Mouse (Mus musculus): Measurements from ENCODE around the gene Usb1. TPM values are rescaled to one million over a fixed set of nuclear protein-coding genes. Genes with fewer than 3 reads are reported as not detected.
A peak's percentile ranks its signal among the peaks of the same experiment; 100 is the strongest.
"Not testable (repeated sequence)": the region's sequence is repeated elsewhere in the genome, so short reads cannot be mapped to it uniquely, and the experiment has no call there.

The Usb1 gene
- polyA plus RNA-seq, 1 experiment from 2014 or later = 26.1 TPM

DNA sequence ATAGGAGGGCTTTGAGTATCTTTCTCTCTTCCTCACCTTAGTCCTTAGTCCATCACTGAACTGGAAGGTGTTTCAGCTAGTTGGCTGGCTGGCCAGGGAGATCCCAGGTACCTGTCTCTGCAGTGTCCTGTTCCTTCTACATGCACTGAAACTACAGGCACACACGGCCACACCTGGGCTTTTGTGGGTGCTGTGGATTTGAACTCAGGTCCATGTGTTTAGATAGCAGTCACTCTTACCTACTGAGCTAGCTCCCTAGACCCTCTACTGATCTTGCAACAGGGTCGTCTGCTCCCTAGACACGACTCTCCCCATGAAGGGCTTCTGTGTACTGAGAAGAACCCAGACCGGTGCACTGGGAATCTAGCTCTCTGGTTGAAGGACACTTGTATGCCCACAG, 45.0 kb downstream of the Usb1 start:
- 53% methylated on average over 4 of the region's 4 CpGs for WGBS
- Histone ChIP-seq H3K4me3 (ENCODE audit: control insufficient read depth in 1 of 2, insufficient read depth in 1 of 2, low read depth in 1 of 2, low read length in 2 of 2) (no peak overlapping the region), H3K9me3 (ENCODE audit: control insufficient read depth, low read length) (0 out of 2 replicates have a peak, but pooled peaks cover 3% of the 10 kb centered on the region), H3K4me1 (ENCODE audit: control insufficient read depth in 2 of 2, insufficient read depth in 2 of 2, low read length in 2 of 2) (peaks cover 26 to 46% of the 10 kb centered on the region in 2 experiments), H3K27ac (replicated peaks in 1 of 2; ENCODE audit: control insufficient read depth in 1 of 2, insufficient read depth in 1 of 2, low read depth in 2 of 2, low read length in 2 of 2) (peak overlapping the region; percentile 74 to 86), H3K27me3 (ENCODE audit: control insufficient read depth, insufficient read depth, low read length) (no peaks in the 10 kb centered on the region), H3K36me3 (ENCODE audit: control insufficient read depth, insufficient read depth, low read length) (peaks cover 35% of the 10 kb centered on the region), H3K9ac (ENCODE audit: low read length) (peak overlapping the region; percentile 39), H3K4me2 (ENCODE audit: low read length) (peak overlapping the region; percentile 28; the same call in 1 of the 2 replicates)
- ATAC-seq (ENCODE audit: insufficient number of reproducible peaks, insufficient read depth, low FRiP score, low read depth) = no peak

DNA sequence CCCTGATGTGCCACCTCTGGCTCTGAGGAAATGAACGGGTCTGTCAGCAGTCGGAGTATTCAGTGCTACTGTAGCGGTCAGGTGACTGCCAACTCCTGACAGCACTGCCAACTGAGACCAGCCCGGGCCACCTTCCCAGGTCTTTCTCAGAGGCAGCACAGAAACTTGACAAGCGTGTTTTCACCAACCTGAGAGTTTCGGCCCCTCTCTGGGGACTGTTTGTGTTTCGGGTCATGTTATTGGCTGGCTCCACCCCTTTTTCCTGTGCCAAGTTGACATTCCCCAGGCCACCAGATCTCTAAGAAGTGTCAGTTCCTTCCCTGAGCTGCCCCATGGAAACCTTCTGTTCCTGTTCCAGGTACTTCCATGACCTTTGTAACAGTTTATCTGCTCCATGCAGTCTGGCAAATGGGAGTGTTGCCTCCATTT, 45.8 kb downstream of the Usb1 start:
- Histone ChIP-seq H3K36me3 (ENCODE audit: control insufficient read depth, insufficient read depth, low read length) (peaks cover 27% of the 10 kb centered on the region), H3K9me3 (ENCODE audit: control insufficient read depth, low read length) (0 out of 2 replicates have a peak, but pooled peaks cover 3% of the 10 kb centered on the region), H3K4me3 (ENCODE audit: control insufficient read depth in 1 of 2, insufficient read depth in 1 of 2, low read depth in 1 of 2, low read length in 2 of 2) (no peak overlapping the region), H3K27ac (replicated peaks in 1 of 2; ENCODE audit: control insufficient read depth in 1 of 2, insufficient read depth in 1 of 2, low read depth in 2 of 2, low read length in 2 of 2) (peak overlapping the region; percentile 74 to 86), H3K4me1 (ENCODE audit: control insufficient read depth in 2 of 2, insufficient read depth in 2 of 2, low read length in 2 of 2) (peaks cover 24 to 43% of the 10 kb centered on the region in 2 experiments), H3K4me2 (ENCODE audit: low read length) (peak overlapping the region; percentile 28), H3K9ac (ENCODE audit: low read length) (peak overlapping the region; percentile 39), H3K27me3 (ENCODE audit: control insufficient read depth, insufficient read depth, low read length) (no peaks in the 10 kb centered on the region)
- 5% methylated on average over 7 of the region's 7 CpGs for WGBS
- peak; percentile 50 for ATAC-seq (ENCODE audit: insufficient number of reproducible peaks, insufficient read depth, low FRiP score, low read depth)

DNA sequence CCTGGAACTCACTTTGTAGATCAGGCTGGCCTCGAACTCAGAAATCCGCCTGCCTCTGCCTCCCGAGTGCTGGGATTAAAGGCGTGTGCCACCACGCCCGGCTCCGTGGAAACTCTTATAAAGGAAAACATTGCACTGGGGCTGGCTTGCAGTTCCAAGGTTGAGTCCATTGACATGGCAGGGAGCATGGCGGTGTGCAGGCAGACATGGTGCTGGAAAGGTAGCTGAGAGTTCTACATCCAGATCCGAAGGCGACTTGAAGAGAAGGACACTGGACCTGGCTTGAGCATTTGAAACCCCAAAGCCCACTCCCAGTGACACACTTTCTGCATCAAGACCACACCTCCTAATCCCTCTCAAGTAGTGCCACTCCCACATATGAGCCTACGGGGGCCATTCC, 46.8 kb downstream of the Usb1 start:
- H3K27ac ChIP-seq (replicated peaks in 1 of 2; ENCODE audit: control insufficient read depth in 1 of 2, insufficient read depth in 1 of 2, low read depth in 2 of 2, low read length in 2 of 2); H3K27me3 ChIP-seq (ENCODE audit: control insufficient read depth, insufficient read depth, low read length); H3K9me3 ChIP-seq (ENCODE audit: control insufficient read depth, low read length); H3K4me3 ChIP-seq (ENCODE audit: control insufficient read depth in 1 of 2, insufficient read depth in 1 of 2, low read depth in 1 of 2, low read length in 2 of 2); H3K9ac ChIP-seq (ENCODE audit: low read length); ATAC-seq (ENCODE audit: insufficient number of reproducible peaks, insufficient read depth, low FRiP score, low read depth); H3K4me2 ChIP-seq (ENCODE audit: low read length): not testable (repeated sequence)
- peaks cover 21 to 36% of the 10 kb centered on the region in 2 experiments for H3K4me1 ChIP-seq (ENCODE audit: control insufficient read depth in 2 of 2, insufficient read depth in 2 of 2, low read length in 2 of 2)
- peaks cover 16% of the 10 kb centered on the region for H3K36me3 ChIP-seq (ENCODE audit: control insufficient read depth, insufficient read depth, low read length)
- WGBS = 97% methylated on average over 11 of the region's 11 CpGs

DNA sequence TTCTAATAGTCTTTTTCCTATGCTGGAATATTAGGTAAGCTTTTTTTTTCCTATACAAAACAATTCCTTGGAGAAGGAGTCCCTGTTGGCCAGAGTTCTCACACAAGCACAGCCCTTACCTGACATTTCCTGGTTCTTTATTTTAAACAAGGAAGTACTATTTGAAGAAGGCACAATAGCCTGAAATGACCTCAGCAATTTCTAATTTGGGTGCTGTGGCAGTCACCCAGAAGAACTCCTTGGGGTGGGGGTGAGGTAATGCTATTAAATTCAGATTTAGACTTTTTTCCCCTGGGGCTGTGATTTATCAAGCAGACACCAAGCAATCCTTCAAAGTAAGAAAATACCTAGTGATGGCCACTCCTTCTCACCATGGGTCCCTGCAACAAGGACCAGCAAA, 48.9 kb downstream of the Usb1 start:
- Histone ChIP-seq H3K4me3 (ENCODE audit: control insufficient read depth in 1 of 2, insufficient read depth in 1 of 2, low read depth in 1 of 2, low read length in 2 of 2) (no peak overlapping the region), H3K4me1 (ENCODE audit: control insufficient read depth in 2 of 2, insufficient read depth in 2 of 2, low read length in 2 of 2) (peaks cover 21 to 29% of the 10 kb centered on the region in 2 experiments), H3K9ac (ENCODE audit: low read length) (no peak overlapping the region), H3K36me3 (ENCODE audit: control insufficient read depth, insufficient read depth, low read length) (no peaks in the 10 kb centered on the region), H3K4me2 (ENCODE audit: low read length) (no peak overlapping the region), H3K27ac (replicated peaks in 1 of 2; ENCODE audit: control insufficient read depth in 1 of 2, insufficient read depth in 1 of 2, low read depth in 2 of 2, low read length in 2 of 2) (0 out of 4 replicates have a peak overlapping the region, but pooled peaks of 1 of the 2 experiments have one; percentile 9), H3K9me3 (ENCODE audit: control insufficient read depth, low read length) (0 out of 2 replicates have a peak, but pooled peaks cover 3% of the 10 kb centered on the region), H3K27me3 (ENCODE audit: control insufficient read depth, insufficient read depth, low read length) (no peaks in the 10 kb centered on the region)
- no peak for ATAC-seq (ENCODE audit: insufficient number of reproducible peaks, insufficient read depth, low FRiP score, low read depth)

DNA sequence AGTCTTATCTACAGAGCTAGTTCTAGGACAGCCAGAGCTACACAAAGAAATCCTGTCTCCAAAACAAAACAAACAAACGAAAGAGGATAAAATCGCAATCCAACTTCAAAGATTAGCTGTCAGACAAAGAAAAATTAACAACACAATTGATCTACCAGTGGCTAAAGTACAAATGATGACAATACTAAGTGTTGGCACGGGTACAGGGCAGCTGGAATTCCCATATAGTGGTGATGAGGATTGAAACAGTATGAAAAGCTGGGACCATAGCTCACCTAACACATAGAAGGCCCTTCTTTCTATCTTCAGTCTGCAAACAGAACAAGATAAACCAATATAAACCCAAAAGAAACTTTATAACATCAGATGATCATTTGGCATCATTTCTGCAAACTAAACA, 49.5 kb downstream of the Usb1 start:
- Histone ChIP-seq H3K9me3 (ENCODE audit: control insufficient read depth, low read length) (0 out of 2 replicates have a peak, but pooled peaks cover 3% of the 10 kb centered on the region), H3K27ac (replicated peaks in 1 of 2; ENCODE audit: control insufficient read depth in 1 of 2, insufficient read depth in 1 of 2, low read depth in 2 of 2, low read length in 2 of 2) (no peak overlapping the region), H3K4me1 (ENCODE audit: control insufficient read depth in 2 of 2, insufficient read depth in 2 of 2, low read length in 2 of 2) (peaks cover 15 to 22% of the 10 kb centered on the region in 2 experiments), H3K4me3 (ENCODE audit: control insufficient read depth in 1 of 2, insufficient read depth in 1 of 2, low read depth in 1 of 2, low read length in 2 of 2) (no peak overlapping the region), H3K9ac (ENCODE audit: low read length) (no peak overlapping the region), H3K4me2 (ENCODE audit: low read length) (no peak overlapping the region), H3K27me3 (ENCODE audit: control insufficient read depth, insufficient read depth, low read length) (no peaks in the 10 kb centered on the region), H3K36me3 (ENCODE audit: control insufficient read depth, insufficient read depth, low read length) (no peaks in the 10 kb centered on the region)
- ATAC-seq (ENCODE audit: insufficient number of reproducible peaks, insufficient read depth, low FRiP score, low read depth) = no peak
- 82% methylated on average over 3 of the region's 3 CpGs for WGBS

DNA sequence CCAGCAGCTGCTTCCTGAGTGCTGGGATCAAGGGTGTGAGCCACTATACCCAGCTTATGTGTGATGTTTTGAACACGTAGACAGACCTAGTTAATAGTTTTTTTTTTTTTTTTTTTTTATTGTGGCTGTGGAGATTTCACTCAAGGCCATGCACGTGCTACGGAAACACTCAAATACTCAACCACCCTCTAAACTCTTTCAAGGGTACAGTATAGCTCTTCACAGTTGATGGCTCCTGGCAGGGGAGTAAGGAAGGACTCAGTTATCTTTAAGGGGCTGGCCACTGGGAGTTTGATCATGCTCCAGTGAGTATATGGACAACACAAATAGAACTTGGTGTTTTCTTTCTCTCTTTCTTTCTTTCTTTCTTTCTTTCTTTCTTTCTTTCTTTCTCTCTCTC, 52.4 kb downstream of the Usb1 start:
- no peak overlapping the region for H3K4me3 ChIP-seq (ENCODE audit: control insufficient read depth in 1 of 2, insufficient read depth in 1 of 2, low read depth in 1 of 2, low read length in 2 of 2)
- H3K4me2 ChIP-seq (ENCODE audit: low read length) = no peak overlapping the region
- H3K36me3 ChIP-seq (ENCODE audit: control insufficient read depth, insufficient read depth, low read length) = no peaks in the 10 kb centered on the region
- no peak for ATAC-seq (ENCODE audit: insufficient number of reproducible peaks, insufficient read depth, low FRiP score, low read depth)
- no peak overlapping the region for H3K9ac ChIP-seq (ENCODE audit: low read length)
- 82% methylated on average over 3 of the region's 3 CpGs for WGBS
- H3K27ac ChIP-seq (replicated peaks in 1 of 2; ENCODE audit: control insufficient read depth in 1 of 2, insufficient read depth in 1 of 2, low read depth in 2 of 2, low read length in 2 of 2) = no peak overlapping the region
- H3K4me1 ChIP-seq (ENCODE audit: control insufficient read depth in 2 of 2, insufficient read depth in 2 of 2, low read length in 2 of 2) = no peaks in the 10 kb centered on the region
- no peaks in the 10 kb centered on the region for H3K27me3 ChIP-seq (ENCODE audit: control insufficient read depth, insufficient read depth, low read length)
- 0 out of 2 replicates have a peak, but pooled peaks cover 3% of the 10 kb centered on the region for H3K9me3 ChIP-seq (ENCODE audit: control insufficient read depth, low read length)

DNA sequence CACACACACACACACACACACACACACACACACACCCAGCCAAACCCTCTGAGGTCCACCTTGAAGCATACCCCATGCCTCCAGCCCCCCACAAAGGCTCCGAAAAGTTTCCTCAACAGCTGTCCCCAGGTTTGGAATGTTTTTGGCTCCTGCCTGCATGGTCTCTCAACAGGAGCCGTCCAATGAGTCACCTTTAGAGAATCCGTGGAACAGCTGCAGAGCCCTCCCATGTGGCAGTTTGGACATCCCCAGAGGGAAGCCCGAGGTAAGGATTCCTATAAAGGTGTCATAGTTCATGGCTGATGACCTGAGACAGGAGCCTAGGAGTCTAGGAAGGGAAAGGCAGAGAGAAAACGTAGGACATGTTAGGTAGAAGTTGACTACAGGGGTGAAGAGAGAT, 54.0 kb downstream of the Usb1 start:
- WGBS = 54% methylated on average over 5 of the region's 5 CpGs
- no peak overlapping the region for H3K4me2 ChIP-seq (ENCODE audit: low read length)
- H3K4me3 ChIP-seq (ENCODE audit: control insufficient read depth in 1 of 2, insufficient read depth in 1 of 2, low read depth in 1 of 2, low read length in 2 of 2) = no peak overlapping the region
- H3K27me3 ChIP-seq (ENCODE audit: control insufficient read depth, insufficient read depth, low read length) = no peaks in the 10 kb centered on the region
- no peak for ATAC-seq (ENCODE audit: insufficient number of reproducible peaks, insufficient read depth, low FRiP score, low read depth)
- H3K4me1 ChIP-seq (ENCODE audit: control insufficient read depth in 2 of 2, insufficient read depth in 2 of 2, low read length in 2 of 2) = no peaks in the 10 kb centered on the region
- H3K9me3 ChIP-seq (ENCODE audit: control insufficient read depth, low read length) = 0 out of 2 replicates have a peak, but pooled peaks cover 3% of the 10 kb centered on the region
- H3K36me3 ChIP-seq (ENCODE audit: control insufficient read depth, insufficient read depth, low read length) = no peaks in the 10 kb centered on the region
- H3K9ac ChIP-seq (ENCODE audit: low read length) = no peak overlapping the region
- no peak overlapping the region for H3K27ac ChIP-seq (replicated peaks in 1 of 2; ENCODE audit: control insufficient read depth in 1 of 2, insufficient read depth in 1 of 2, low read depth in 2 of 2, low read length in 2 of 2)

DNA sequence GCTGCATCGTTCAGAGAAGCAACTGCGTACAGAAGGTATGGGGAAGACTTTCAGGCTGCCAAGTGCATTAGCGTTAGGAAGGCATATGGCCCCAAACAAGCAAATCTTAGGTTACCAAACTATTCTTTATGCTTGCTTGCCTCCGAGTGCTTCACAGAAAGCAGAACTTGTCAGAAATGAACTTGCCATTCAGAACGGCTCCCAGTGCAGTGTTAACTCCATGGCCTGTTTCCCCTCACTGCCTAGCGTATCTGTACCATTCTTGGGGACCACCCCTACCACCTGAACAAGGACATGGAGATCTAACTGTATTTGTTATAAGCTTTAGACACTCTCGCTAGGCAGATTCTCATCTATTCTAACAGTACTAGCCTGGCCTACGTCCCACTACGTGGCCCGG, 55.1 kb downstream of the Usb1 start:
- WGBS = 89% methylated on average over 10 of the region's 10 CpGs
- ATAC-seq (ENCODE audit: insufficient number of reproducible peaks, insufficient read depth, low FRiP score, low read depth) = no peak

More for the DNA sequence above, 55.1 kb downstream of the Usb1 start:
- Histone ChIP-seq H3K4me1 (ENCODE audit: control insufficient read depth in 2 of 2, insufficient read depth in 2 of 2, low read length in 2 of 2) (peaks cover 0 to 3% of the 10 kb centered on the region in 2 experiments; a peak in 1 of 4 replicates), H3K9ac (ENCODE audit: low read length) (no peak overlapping the region), H3K27me3 (ENCODE audit: control insufficient read depth, insufficient read depth, low read length) (no peaks in the 10 kb centered on the region), H3K4me2 (ENCODE audit: low read length) (no peak overlapping the region), H3K9me3 (ENCODE audit: control insufficient read depth, low read length) (no peaks in the 10 kb centered on the region), H3K36me3 (ENCODE audit: control insufficient read depth, insufficient read depth, low read length) (no peaks in the 10 kb centered on the region), H3K27ac (replicated peaks in 1 of 2; ENCODE audit: control insufficient read depth in 1 of 2, insufficient read depth in 1 of 2, low read depth in 2 of 2, low read length in 2 of 2) (no peak overlapping the region), H3K4me3 (ENCODE audit: control insufficient read depth in 1 of 2, insufficient read depth in 1 of 2, low read depth in 1 of 2, low read length in 2 of 2) (no peak overlapping the region)
